ENCODE assay signal across 8 mouse cellular contexts in genomic region chr4:41755338-41756305, GRCm38 (mm10). TPM values are rescaled to one million over a fixed set of nuclear protein-coding genes. Genes with fewer than 3 reads are reported as not detected.
DNase-seq lines count a peak whose midpoint lies in the region; ATAC-seq lines count a peak whose summit lies in the region.

Sigmar1 (minus strand) TSS chr4:41756157.

- H3K27me3 ChIP-seq in embryonic facial prominence, embryonic 14.5 days (replicated peaks; ENCODE audit: control insufficient read depth, insufficient read depth, low read length): no peaks in the 10 kb centered on the region
- H3K27me3 ChIP-seq in limb, embryonic 13.5 days: no peaks in the 10 kb centered on the region
- peaks cover 3% of the 10 kb centered on the region; the same call in 1 of the 2 replicates for H3K27me3 ChIP-seq in midbrain, embryonic 15.5 days (replicated peaks)

- no peaks in the 10 kb centered on the region for H3K9me3 ChIP-seq in embryonic facial prominence, embryonic 14.5 days (ENCODE audit: control insufficient read depth, low read length)
- no peaks in the 10 kb centered on the region for H3K9me3 ChIP-seq in limb, embryonic 13.5 days
- no peaks in the 10 kb centered on the region for H3K9me3 ChIP-seq in midbrain, embryonic 15.5 days

- under 1% methylated on average over 48 of the region's 57 CpGs for WGBS in embryonic facial prominence, embryonic 14.5 days
- whole genome bisulfite sequencing in limb, embryonic 13.5 days: under 1% methylated on average over 57 of the region's 57 CpGs
- under 1% methylated on average over 57 of the region's 57 CpGs for WGBS in midbrain, embryonic 15.5 days

- peaks cover 8% of the 10 kb centered on the region for H3K4me1 ChIP-seq in embryonic facial prominence, embryonic 14.5 days (ENCODE audit: control insufficient read depth, insufficient read depth, low read length)
- H3K4me1 ChIP-seq in limb, embryonic 13.5 days: peaks cover 24% of the 10 kb centered on the region
- peaks cover 19% of the 10 kb centered on the region for H3K4me1 ChIP-seq in midbrain, embryonic 15.5 days

- peak within 1 kb of the TSS; percentile 93 for H3K4me2 ChIP-seq in embryonic facial prominence, embryonic 14.5 days (ENCODE audit: low read depth, low read length)
- peak within 1 kb of the TSS; percentile 93 for H3K4me2 ChIP-seq in limb, embryonic 13.5 days (replicated peaks)
- H3K4me2 ChIP-seq in midbrain, embryonic 15.5 days: peak within 1 kb of the TSS; percentile 80

- H3K36me3 ChIP-seq in embryonic facial prominence, embryonic 14.5 days (ENCODE audit: control insufficient read depth, insufficient read depth, low read length): 0 out of 2 replicates have a peak, but pooled peaks cover 6% of the 10 kb centered on the region
- H3K36me3 ChIP-seq in limb, embryonic 13.5 days: peaks cover 18% of the 10 kb centered on the region
- no peaks in the 10 kb centered on the region for H3K36me3 ChIP-seq in midbrain, embryonic 15.5 days (replicated peaks)

- peak; percentile 93 for DNase-seq in 416B (ENCODE audit: low read depth)
- peak; percentile 60 to 75 for DNase-seq in adrenal gland, postnatal 4 days (ENCODE audit: low spot score in 2 of 2)
- peak; percentile 89 for DNase-seq in embryonic facial prominence, embryonic 14.5 days (ENCODE audit: low spot score)
- DNase-seq in heart, adult 8-10 months (ENCODE audit: low spot score): peak; percentile 86
- peak; percentile 93 for DNase-seq in kidney, adult 9 months
- DNase-seq in spleen, adult 18-20 months: peak; percentile 88 to 93

- H3K9ac ChIP-seq in embryonic facial prominence, embryonic 14.5 days (ENCODE audit: low read depth, low read length): peak within 1 kb of the TSS; percentile 82
- H3K9ac ChIP-seq in limb, embryonic 13.5 days: peak within 1 kb of the TSS; percentile 82
- peak within 1 kb of the TSS; percentile 66 for H3K9ac ChIP-seq in midbrain, embryonic 15.5 days

- H3K4me3 ChIP-seq in embryonic facial prominence, embryonic 14.5 days (ENCODE audit: low read depth, low read length): peak within 1 kb of the TSS; percentile 79
- H3K4me3 ChIP-seq in limb, embryonic 13.5 days: peak within 1 kb of the TSS; percentile 74
- H3K4me3 ChIP-seq in midbrain, embryonic 15.5 days: peak within 1 kb of the TSS; percentile 59

- ATAC-seq in embryonic facial prominence, embryonic 14.5 days (ENCODE audit: low read depth): peak; percentile 74
- ATAC-seq in limb, embryonic 13.5 days (ENCODE audit: low FRiP score, low read depth): peak; percentile 59
- peak; percentile 84 for ATAC-seq in midbrain, embryonic 15.5 days (replicated peaks)

- peak within 1 kb of the TSS; percentile 89 for H3K27ac ChIP-seq in embryonic facial prominence, embryonic 14.5 days (replicated peaks; ENCODE audit: low read depth, low read length)
- H3K27ac ChIP-seq in limb, embryonic 13.5 days: peak within 1 kb of the TSS; percentile 87
- peak within 1 kb of the TSS; percentile 78 for H3K27ac ChIP-seq in midbrain, embryonic 15.5 days

RNA-seq across cellular contexts. Expression of gene Sigmar1, which starts in this region (rescaled TPM):
- 10 to 100 TPM; 70.9 to 74.0 TPM for total RNA-seq in adrenal gland, postnatal 4 days (2021)
- 77.9 and 79.7 TPM in 2 replicates for polyA plus RNA-seq in embryonic facial prominence, embryonic 14.5 days (2014; fragmentation: Nextera tagmentation; extraction: Ambion mirVana)
- 10 to 100 TPM; 20.9 to 23.8 (median 21.7) TPM for total RNA-seq in heart, adult 8-10 months (2022)
- polyA plus RNA-seq in limb, embryonic 13.5 days (2015; fragmentation: Nextera tagmentation; extraction: Ambion mirVana): 81.8 and 84.6 TPM in 2 replicates
- 65.7 and 66.0 TPM in 2 replicates for polyA plus RNA-seq in midbrain, embryonic 15.5 days (2015; fragmentation: Nextera tagmentation; extraction: Ambion mirVana)

Comparison
In these comparisons a context has a peak if more than half of its experiments do, and no peak if none do; other contexts are left out.
1. Peak in every context shown above with its lines: DNase-seq, ATAC-seq, H3K4me3 ChIP-seq and H3K27ac ChIP-seq.